Comparison of ENCODE assay signal across 19 mouse cellular contexts in the genomic region with DNA sequence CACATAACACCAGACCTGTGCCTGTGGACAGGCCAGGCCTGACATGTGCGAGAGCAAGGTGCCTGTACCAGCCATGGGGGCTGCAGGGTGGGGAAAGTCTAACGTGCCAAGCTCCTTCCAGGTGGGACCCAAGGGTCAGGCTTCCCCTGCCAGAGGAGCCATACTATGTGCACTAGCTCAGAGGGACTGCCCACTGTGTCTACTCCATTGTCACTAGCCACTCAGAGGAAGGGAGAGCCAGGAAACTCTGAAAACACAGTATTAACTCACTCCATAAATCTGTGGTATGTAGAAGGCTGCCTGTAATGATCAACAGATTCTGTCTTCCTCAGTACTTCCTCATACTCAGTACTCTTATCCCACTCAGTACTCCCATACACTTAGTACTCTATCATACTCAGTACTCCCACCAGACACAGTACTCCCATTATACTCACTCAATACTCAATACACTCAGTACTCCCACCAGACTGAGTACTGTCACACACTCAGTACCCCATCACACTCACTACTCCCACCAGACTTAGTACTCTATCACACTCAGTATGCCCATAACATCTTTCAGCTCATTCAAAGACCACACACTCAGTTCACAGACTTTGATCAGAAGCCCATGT. TPM values are rescaled to one million over a fixed set of nuclear protein-coding genes. Genes with fewer than 3 reads are reported as not detected.
A peak's percentile ranks its signal among the peaks of the same experiment; 100 is the strongest.
DNase-seq lines count a peak whose midpoint lies in the region; ATAC-seq and TF ChIP-seq lines count a peak whose summit lies in the region.
"Not testable (repeated sequence)": the region's sequence is repeated elsewhere in the genome, so short reads cannot be mapped to it uniquely, and the experiment has no call there.
"Had no signal": no experiment of that assay in that cellular context is flagged by ENCODE, and none has a peak within 500 bp of the region (broad histone marks: within the 10 kb centered on the region; RNA-seq: fewer than 3 reads in every experiment).

No protein-coding gene starts in this region.

- not testable (repeated sequence) for H3K4me3 ChIP-seq in forebrain, postnatal 0 days (ENCODE audit: low read depth, low read length); heart, embryonic 15.5 days; hindbrain, embryonic 14.5 days (replicated peaks; ENCODE audit: low read length); kidney, postnatal 0 days (replicated peaks; ENCODE audit: low read depth, low read length); stomach, embryonic 14.5 days (ENCODE audit: low read depth, low read length)

- not testable (repeated sequence) for H3K9me3 ChIP-seq in forebrain, postnatal 0 days (ENCODE audit: low read length); heart, embryonic 15.5 days (replicated peaks); hindbrain, embryonic 14.5 days (ENCODE audit: control insufficient read depth, low read length); kidney, postnatal 0 days (replicated peaks; ENCODE audit: low read length); stomach, embryonic 14.5 days (ENCODE audit: control insufficient read depth, low read depth, low read length)

- H3K36me3 ChIP-seq in forebrain, postnatal 0 days (ENCODE audit: insufficient read depth); heart, embryonic 15.5 days; hindbrain, embryonic 14.5 days (replicated peaks; ENCODE audit: control insufficient read depth, insufficient read depth); kidney, postnatal 0 days (ENCODE audit: insufficient read depth, low read length); stomach, embryonic 14.5 days (ENCODE audit: control insufficient read depth, insufficient read depth, low read length): not testable (repeated sequence)

- peak; percentile 2; the same call in 1 of the 2 replicates for ATAC-seq in forebrain, postnatal 0 days
- peak; percentile 28; the same call in 1 of the 2 replicates for ATAC-seq in heart, embryonic 15.5 days (replicated peaks; ENCODE audit: insufficient number of reproducible peaks, insufficient read depth, low FRiP score, low read depth)
- 0 out of 2 replicates have a peak, but pooled peaks have one; percentile 43 for ATAC-seq in hindbrain, embryonic 14.5 days (ENCODE audit: low FRiP score)
- peak; percentile 26; the same call in 1 of the 2 replicates for ATAC-seq in kidney, postnatal 0 days (replicated peaks; ENCODE audit: low FRiP score, low read depth)
- ATAC-seq in megakaryocyte, adult 5-6 weeks (ENCODE audit: poor library complexity, severe bottlenecking): peak; percentile 14; the same call in 1 of the 2 replicates
- 0 out of 2 replicates have a peak, but pooled peaks have one; percentile 39 for ATAC-seq in stomach, embryonic 14.5 days (ENCODE audit: insufficient number of reproducible peaks, insufficient read depth, low FRiP score, low read depth)

- not testable (repeated sequence) for DNase-seq in forebrain, postnatal 0 days; hindbrain, embryonic 14.5 days (ENCODE audit: low spot score); kidney, postnatal 0 days (ENCODE audit: low spot score)

- H3K9ac ChIP-seq in forebrain, postnatal 0 days; heart, embryonic 15.5 days; hindbrain, embryonic 14.5 days; kidney, postnatal 0 days (ENCODE audit: low read depth, low read length); stomach, embryonic 14.5 days (replicated peaks; ENCODE audit: low read depth, low read length): not testable (repeated sequence)

- not testable (repeated sequence) for H3K4me2 ChIP-seq in forebrain, postnatal 0 days (ENCODE audit: low read depth); heart, embryonic 15.5 days; hindbrain, embryonic 14.5 days (replicated peaks); kidney, postnatal 0 days (ENCODE audit: low read length); stomach, embryonic 14.5 days (replicated peaks; ENCODE audit: low read depth, low read length)

- not testable (repeated sequence) for H3K4me1 ChIP-seq in forebrain, postnatal 0 days (ENCODE audit: insufficient read depth); heart, embryonic 15.5 days (replicated peaks); hindbrain, embryonic 14.5 days (replicated peaks; ENCODE audit: control insufficient read depth, insufficient read depth, low read length); kidney, postnatal 0 days (replicated peaks; ENCODE audit: insufficient read depth, low read length); stomach, embryonic 14.5 days (ENCODE audit: control insufficient read depth, insufficient read depth, low read length)

- H3K27ac ChIP-seq in forebrain, postnatal 0 days (ENCODE audit: low read depth, low read length); heart, embryonic 15.5 days; hindbrain, embryonic 14.5 days; kidney, postnatal 0 days; stomach, embryonic 14.5 days (ENCODE audit: low read length): not testable (repeated sequence)

- not testable (repeated sequence) for H3K27me3 ChIP-seq in forebrain, postnatal 0 days (ENCODE audit: insufficient read depth, low read length); heart, embryonic 15.5 days; hindbrain, embryonic 14.5 days (ENCODE audit: control insufficient read depth, insufficient read depth, low read length); kidney, postnatal 0 days (ENCODE audit: insufficient read depth, low read length); stomach, embryonic 14.5 days (ENCODE audit: control insufficient read depth, insufficient read depth, low read length)

- no CpG with 5 or more reads among the region's 2 CpGs for WGBS in forebrain, postnatal 0 days
- no CpG with 5 or more reads among the region's 2 CpGs for WGBS in heart, embryonic 15.5 days
- no CpG with 5 or more reads among the region's 2 CpGs for WGBS in hindbrain, embryonic 14.5 days
- no CpG with 5 or more reads among the region's 2 CpGs for WGBS in kidney, postnatal 0 days
- WGBS in stomach, embryonic 14.5 days: no CpG with 5 or more reads among the region's 2 CpGs

- TF ChIP-seq CTCF in forebrain, postnatal 0 days (IDR thresholded peaks at IDR 0.05; ENCODE audit: low read depth); kidney, postnatal 0 days (IDR thresholded peaks at IDR 0.05; ENCODE audit: low read depth): not testable (repeated sequence)

RNA-seq across cellular contexts. Expression of a gene that starts 3.2 kb away (rescaled TPM):
- total RNA-seq in forebrain, postnatal 0 days (2014; rRNA removed): not detected in 2 replicates
- not detected in 2 replicates for polyA plus RNA-seq in forebrain, postnatal 0 days (2015; fragmentation: Nextera tagmentation; extraction: Ambion mirVana)
- 0.06 TPM in 1 of 2 replicates, not detected in the other for polyA plus RNA-seq in heart, embryonic 15.5 days (2015; fragmentation: Nextera tagmentation; extraction: Ambion mirVana)
- polyA plus RNA-seq in hindbrain, embryonic 14.5 days (2014; fragmentation: Nextera tagmentation; extraction: Ambion mirVana): not detected in 2 replicates
- not detected in 2 replicates for polyA plus RNA-seq in kidney, postnatal 0 days (2015; fragmentation: Nextera tagmentation; extraction: Ambion mirVana)
- total RNA-seq in megakaryocyte, adult 5-6 weeks (2015): 0.46 TPM in 1 of 2 replicates, not detected in the other
- total RNA-seq in megakaryocyte, adult 5-6 weeks (2017): not detected in 2 replicates
- polyA plus RNA-seq in stomach, embryonic 14.5 days (2014; fragmentation: Nextera tagmentation; extraction: Ambion mirVana): not detected in 2 replicates
- total RNA-seq: gastrocnemius, postnatal 10 days; heart, adult 18-20 months; heart, postnatal 10 days; heart, postnatal 4 days had no signal
- polyA plus RNA-seq: forebrain, embryonic 11.5 days; forebrain, embryonic 15.5 days; heart, embryonic 10.5 days had no signal

RNA-seq across cellular contexts. Expression of a gene that starts 16.7 kb away (rescaled TPM):
- total RNA-seq in forebrain, postnatal 0 days (2014; rRNA removed): 0.23 TPM in 1 of 2 replicates, not detected in the other
- not detected in 2 replicates for polyA plus RNA-seq in forebrain, postnatal 0 days (2015; fragmentation: Nextera tagmentation; extraction: Ambion mirVana)
- not detected in 2 replicates for polyA plus RNA-seq in heart, embryonic 15.5 days (2015; fragmentation: Nextera tagmentation; extraction: Ambion mirVana)
- not detected in 2 replicates for polyA plus RNA-seq in hindbrain, embryonic 14.5 days (2014; fragmentation: Nextera tagmentation; extraction: Ambion mirVana)
- not detected in 2 replicates for polyA plus RNA-seq in kidney, postnatal 0 days (2015; fragmentation: Nextera tagmentation; extraction: Ambion mirVana)
- not detected in 2 replicates for total RNA-seq in megakaryocyte, adult 5-6 weeks (2015)
- not detected in 2 replicates for total RNA-seq in megakaryocyte, adult 5-6 weeks (2017)
- not detected in 2 replicates for polyA plus RNA-seq in stomach, embryonic 14.5 days (2014; fragmentation: Nextera tagmentation; extraction: Ambion mirVana)
- total RNA-seq: adrenal gland, adult 2 months; adrenal gland, postnatal 25 days; ES-E14; gastrocnemius, postnatal 10 days; gastrocnemius, postnatal 4 days; heart, adult 18-20 months; heart, postnatal 10 days; heart, postnatal 4 days had no signal
- polyA plus RNA-seq: forebrain, embryonic 11.5 days; forebrain, embryonic 15.5 days; frontal cortex, adult 2 months; heart, embryonic 10.5 days; intestine, embryonic 16.5 days had no signal

RNA-seq across cellular contexts. Expression of a gene that starts 36.0 kb away (rescaled TPM):
- not detected in 2 replicates for total RNA-seq in forebrain, postnatal 0 days (2014; rRNA removed)
- not detected in 2 replicates for polyA plus RNA-seq in forebrain, postnatal 0 days (2015; fragmentation: Nextera tagmentation; extraction: Ambion mirVana)
- polyA plus RNA-seq in heart, embryonic 15.5 days (2015; fragmentation: Nextera tagmentation; extraction: Ambion mirVana): not detected in 2 replicates
- not detected in 2 replicates for polyA plus RNA-seq in hindbrain, embryonic 14.5 days (2014; fragmentation: Nextera tagmentation; extraction: Ambion mirVana)
- polyA plus RNA-seq in kidney, postnatal 0 days (2015; fragmentation: Nextera tagmentation; extraction: Ambion mirVana): not detected in 2 replicates
- not detected in 2 replicates for total RNA-seq in megakaryocyte, adult 5-6 weeks (2015)
- total RNA-seq in megakaryocyte, adult 5-6 weeks (2017): not detected in 2 replicates
- polyA plus RNA-seq in stomach, embryonic 14.5 days (2014; fragmentation: Nextera tagmentation; extraction: Ambion mirVana): not detected in 2 replicates
- total RNA-seq: adrenal gland, adult 2 months; ES-E14; gastrocnemius, postnatal 10 days; gastrocnemius, postnatal 4 days; heart, adult 18-20 months; heart, postnatal 10 days; heart, postnatal 4 days had no signal
- polyA plus RNA-seq: forebrain, embryonic 11.5 days; forebrain, embryonic 15.5 days; frontal cortex, adult 2 months; heart, embryonic 10.5 days; intestine, embryonic 16.5 days had no signal
